Mouse (Mus musculus): ENCODE measurements around the gene Dazap2. TPM values are rescaled to one million over a fixed set of nuclear protein-coding genes. Genes with fewer than 3 reads are reported as not detected.

The Dazap2 gene
- polyA plus RNA-seq, 1 experiment from 2014 or later: 262 TPM

GRCm38 (mm10) chr15:100641226-100641810, 26.2 kb downstream of the Dazap2 start:
- no peak overlapping the region for H3K9ac ChIP-seq (replicated peaks; ENCODE audit: low read length)
- ATAC-seq (ENCODE audit: low FRiP score, low TSS enrichment): no peak
- H3K4me1 ChIP-seq (ENCODE audit: insufficient read depth, low read length): peaks cover 20% of the 10 kb centered on the region
- no peak overlapping the region for H3K4me2 ChIP-seq (replicated peaks; ENCODE audit: low read depth, low read length)
- 68% methylated on average over 13 of the region's 16 CpGs for WGBS
- H3K27ac ChIP-seq (ENCODE audit: low read length): no peak overlapping the region
- H3K27me3 ChIP-seq (ENCODE audit: insufficient read depth, low read length): peaks cover 2% of the 10 kb centered on the region; the same call in 1 of the 2 replicates
- no peaks in the 10 kb centered on the region for H3K9me3 ChIP-seq (ENCODE audit: low read length)
- H3K4me3 ChIP-seq (ENCODE audit: low read length): no peak overlapping the region
- H3K36me3 ChIP-seq (ENCODE audit: insufficient read depth, low read length): no peaks in the 10 kb centered on the region

- 65% methylated on average over 7 of the region's 7 CpGs for WGBS
- no peak for ATAC-seq (ENCODE audit: low FRiP score, low TSS enrichment)
- no peaks in the 10 kb centered on the region for H3K9me3 ChIP-seq (ENCODE audit: low read length)
Measured at GRCm38 (mm10) chr15:100642451-100642850, 27.3 kb downstream of the Dazap2 start.

GRCm38 (mm10) chr15:100646161-100646560, 31.0 kb downstream of the Dazap2 start:
- H3K4me1 ChIP-seq (ENCODE audit: insufficient read depth, low read length): peaks cover 5% of the 10 kb centered on the region; the same call in 1 of the 2 replicates
- ATAC-seq (ENCODE audit: low FRiP score, low TSS enrichment): no peak
- no peak overlapping the region for H3K9ac ChIP-seq (replicated peaks; ENCODE audit: low read length)
- no peak overlapping the region for H3K4me2 ChIP-seq (replicated peaks; ENCODE audit: low read depth, low read length)
- H3K9me3 ChIP-seq (ENCODE audit: low read length): no peaks in the 10 kb centered on the region
- H3K27ac ChIP-seq (ENCODE audit: low read length): no peak overlapping the region
- no peak overlapping the region for H3K4me3 ChIP-seq (ENCODE audit: low read length)
- H3K27me3 ChIP-seq (ENCODE audit: insufficient read depth, low read length): no peaks in the 10 kb centered on the region
- no peaks in the 10 kb centered on the region for H3K36me3 ChIP-seq (ENCODE audit: insufficient read depth, low read length)
- WGBS: 78% methylated on average over 6 of the region's 6 CpGs

More at GRCm38 (mm10) chr15:100642451-100642850, 27.3 kb downstream of the Dazap2 start:
- no peak overlapping the region for H3K4me3 ChIP-seq (ENCODE audit: low read length)
- H3K27ac ChIP-seq (ENCODE audit: low read length): no peak overlapping the region
- H3K9ac ChIP-seq (replicated peaks; ENCODE audit: low read length): no peak overlapping the region
- H3K27me3 ChIP-seq (ENCODE audit: insufficient read depth, low read length): no peaks in the 10 kb centered on the region
- H3K36me3 ChIP-seq (ENCODE audit: insufficient read depth, low read length): no peaks in the 10 kb centered on the region
- no peak overlapping the region for H3K4me2 ChIP-seq (replicated peaks; ENCODE audit: low read depth, low read length)
- peaks cover 14% of the 10 kb centered on the region for H3K4me1 ChIP-seq (ENCODE audit: insufficient read depth, low read length)

GRCm38 (mm10) chr15:100650111-100650510, 35.0 kb downstream of the Dazap2 start:
- H3K4me2 ChIP-seq (replicated peaks; ENCODE audit: low read depth, low read length): no peak overlapping the region
- H3K27me3 ChIP-seq (ENCODE audit: insufficient read depth, low read length): no peaks in the 10 kb centered on the region
- 85% methylated on average over 10 of the region's 10 CpGs for WGBS
- H3K9me3 ChIP-seq (ENCODE audit: low read length): no peaks in the 10 kb centered on the region
- no peaks in the 10 kb centered on the region for H3K36me3 ChIP-seq (ENCODE audit: insufficient read depth, low read length)
- no peak overlapping the region for H3K4me3 ChIP-seq (ENCODE audit: low read length)
- ATAC-seq (ENCODE audit: low FRiP score, low TSS enrichment): no peak
- peaks cover 2% of the 10 kb centered on the region; the same call in 1 of the 2 replicates for H3K4me1 ChIP-seq (ENCODE audit: insufficient read depth, low read length)
- H3K9ac ChIP-seq (replicated peaks; ENCODE audit: low read length): no peak overlapping the region
- no peak overlapping the region for H3K27ac ChIP-seq (ENCODE audit: low read length)

DNA sequence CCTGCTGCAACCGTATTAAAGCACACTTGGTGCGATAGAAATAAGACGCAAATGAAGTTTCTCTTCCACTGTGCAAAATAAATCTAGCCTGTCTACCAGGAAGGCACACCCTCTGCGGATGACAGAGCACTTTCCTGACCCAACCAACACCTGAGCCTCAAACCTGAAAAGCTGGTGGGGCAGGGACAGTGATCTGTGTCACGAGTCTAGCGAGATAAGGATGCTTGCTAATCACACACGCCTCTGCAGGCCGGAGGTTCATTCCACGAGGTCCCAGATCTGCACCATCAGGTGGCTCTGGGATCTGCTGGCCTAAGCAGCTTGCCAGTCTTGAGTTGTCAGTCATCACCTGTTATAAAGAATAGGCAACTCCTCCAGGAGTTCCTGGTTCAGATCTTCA, 36.5 kb downstream of the Dazap2 start:
- no peaks in the 10 kb centered on the region for H3K36me3 ChIP-seq (ENCODE audit: insufficient read depth, low read length)
- ATAC-seq (ENCODE audit: low FRiP score, low TSS enrichment): no peak
- H3K27ac ChIP-seq (ENCODE audit: low read length): no peak overlapping the region
- no peak overlapping the region for H3K9ac ChIP-seq (replicated peaks; ENCODE audit: low read length)
- no peak overlapping the region for H3K4me3 ChIP-seq (ENCODE audit: low read length)
- H3K27me3 ChIP-seq (ENCODE audit: insufficient read depth, low read length): no peaks in the 10 kb centered on the region
- no peak overlapping the region for H3K4me2 ChIP-seq (replicated peaks; ENCODE audit: low read depth, low read length)
- no peaks in the 10 kb centered on the region for H3K4me1 ChIP-seq (ENCODE audit: insufficient read depth, low read length)
- WGBS: 83% methylated on average over 9 of the region's 9 CpGs
- H3K9me3 ChIP-seq (ENCODE audit: low read length): no peaks in the 10 kb centered on the region

DNA sequence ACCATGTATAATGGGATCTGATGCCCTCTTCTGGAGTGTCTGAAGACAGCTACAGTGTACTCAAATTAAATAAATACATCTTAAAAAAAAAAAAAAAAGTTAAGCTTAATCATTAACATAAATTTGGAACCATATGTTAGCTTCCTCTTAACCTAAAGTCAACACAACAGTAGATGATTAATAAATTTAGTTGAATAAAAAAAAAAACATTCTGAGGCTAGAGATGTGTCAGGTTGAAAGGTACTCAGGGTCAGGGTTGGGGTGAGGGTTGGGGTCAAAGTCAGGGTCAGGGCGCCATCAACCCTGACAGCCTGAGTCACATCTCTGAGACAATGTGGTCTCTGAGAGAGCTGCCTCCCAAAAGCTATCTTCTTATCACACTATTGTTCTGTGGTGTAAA, 39.1 kb downstream of the Dazap2 start:
- Histone ChIP-seq H3K4me1 (ENCODE audit: insufficient read depth, low read length) (no peaks in the 10 kb centered on the region), H3K4me3 (ENCODE audit: low read length) (no peak overlapping the region), H3K36me3 (ENCODE audit: insufficient read depth, low read length) (no peaks in the 10 kb centered on the region), H3K9me3 (ENCODE audit: low read length) (no peaks in the 10 kb centered on the region), H3K9ac (replicated peaks; ENCODE audit: low read length) (no peak overlapping the region), H3K27me3 (ENCODE audit: insufficient read depth, low read length) (no peaks in the 10 kb centered on the region), H3K27ac (ENCODE audit: low read length) (no peak overlapping the region), H3K4me2 (replicated peaks; ENCODE audit: low read depth, low read length) (no peak overlapping the region)
- 79% methylated on average over 1 of the region's 1 CpGs for WGBS
- ATAC-seq (ENCODE audit: low FRiP score, low TSS enrichment): no peak

DNA sequence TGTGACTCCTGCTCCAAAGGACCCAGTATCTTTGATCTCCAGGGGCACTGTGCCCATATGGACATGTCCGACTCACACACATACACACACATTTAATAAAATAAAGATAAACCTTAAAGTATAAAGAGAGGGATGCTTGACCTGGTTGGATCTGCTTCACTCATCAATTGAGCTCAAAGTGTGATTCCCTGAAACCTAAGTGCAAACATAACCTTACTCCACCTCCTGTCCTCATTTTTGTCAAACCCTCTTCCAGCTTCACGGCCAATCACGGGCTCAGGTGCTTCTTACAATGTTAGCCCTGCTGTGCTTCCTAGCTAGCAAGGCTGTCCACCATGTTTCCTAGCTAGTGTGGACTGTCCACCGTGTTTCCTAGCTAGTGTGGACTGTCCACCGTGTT, 40.1 kb downstream of the Dazap2 start:
- no peaks in the 10 kb centered on the region for H3K4me1 ChIP-seq (ENCODE audit: insufficient read depth, low read length)
- no peak for ATAC-seq (ENCODE audit: low FRiP score, low TSS enrichment)
- no peak overlapping the region for H3K9ac ChIP-seq (replicated peaks; ENCODE audit: low read length)

DNA sequence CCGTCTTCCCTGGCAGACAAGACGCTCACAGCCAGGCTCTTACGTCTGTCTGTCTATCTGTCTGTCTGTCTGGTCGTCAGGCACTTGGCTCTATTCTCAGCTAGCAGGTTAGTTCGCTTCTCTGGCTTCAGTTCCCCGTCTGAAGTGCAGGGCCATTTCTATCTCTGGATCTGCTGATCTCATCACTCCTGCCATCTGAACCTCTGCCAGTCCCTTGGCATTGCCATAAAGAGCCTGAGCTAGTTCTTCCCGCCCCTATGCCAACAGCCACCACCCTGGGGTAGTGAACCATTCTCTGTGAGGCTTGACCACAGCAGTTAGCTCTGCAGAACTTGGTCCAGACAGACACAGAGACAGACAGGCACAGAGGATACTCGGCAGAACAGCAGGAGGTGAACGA, 45.2 kb downstream of the Dazap2 start:
- Histone ChIP-seq H3K9me3 (ENCODE audit: low read length) (no peaks in the 10 kb centered on the region), H3K27me3 (ENCODE audit: insufficient read depth, low read length) (no peaks in the 10 kb centered on the region), H3K36me3 (ENCODE audit: insufficient read depth, low read length) (no peaks in the 10 kb centered on the region), H3K27ac (ENCODE audit: low read length) (no peak overlapping the region), H3K4me3 (ENCODE audit: low read length) (no peak overlapping the region), H3K4me1 (ENCODE audit: insufficient read depth, low read length) (no peaks in the 10 kb centered on the region), H3K9ac (replicated peaks; ENCODE audit: low read length) (no peak overlapping the region), H3K4me2 (replicated peaks; ENCODE audit: low read depth, low read length) (no peak overlapping the region)
- WGBS: 89% methylated on average over 9 of the region's 9 CpGs
- ATAC-seq (ENCODE audit: low FRiP score, low TSS enrichment): no peak

More for the DNA sequence above, 40.1 kb downstream of the Dazap2 start:
- Histone ChIP-seq H3K27ac (ENCODE audit: low read length) (no peak overlapping the region), H3K4me3 (ENCODE audit: low read length) (no peak overlapping the region), H3K4me2 (replicated peaks; ENCODE audit: low read depth, low read length) (no peak overlapping the region), H3K27me3 (ENCODE audit: insufficient read depth, low read length) (no peaks in the 10 kb centered on the region), H3K36me3 (ENCODE audit: insufficient read depth, low read length) (no peaks in the 10 kb centered on the region), H3K9me3 (ENCODE audit: low read length) (no peaks in the 10 kb centered on the region)
- 85% methylated on average over 5 of the region's 5 CpGs for WGBS

- H3K27ac ChIP-seq (ENCODE audit: low read length): no peak overlapping the region
- 0 out of 2 replicates have a peak, but pooled peaks cover 2% of the 10 kb centered on the region for H3K4me1 ChIP-seq (ENCODE audit: insufficient read depth, low read length)
- H3K27me3 ChIP-seq (ENCODE audit: insufficient read depth, low read length): no peaks in the 10 kb centered on the region
- H3K4me2 ChIP-seq (replicated peaks; ENCODE audit: low read depth, low read length): no peak overlapping the region
- no peak overlapping the region for H3K9ac ChIP-seq (replicated peaks; ENCODE audit: low read length)
- H3K36me3 ChIP-seq (ENCODE audit: insufficient read depth, low read length): no peaks in the 10 kb centered on the region
- H3K9me3 ChIP-seq (ENCODE audit: low read length): no peaks in the 10 kb centered on the region
- 92% methylated on average over 5 of the region's 5 CpGs for WGBS
- no peak overlapping the region for H3K4me3 ChIP-seq (ENCODE audit: low read length)
- ATAC-seq (ENCODE audit: low FRiP score, low TSS enrichment): no peak
Measured at GRCm38 (mm10) chr15:100660805-100661204, 45.7 kb downstream of the Dazap2 start.

GRCm38 (mm10) chr15:100664813-100665274, 49.7 kb downstream of the Dazap2 start:
- no peak overlapping the region for H3K27ac ChIP-seq (ENCODE audit: low read length)
- no peaks in the 10 kb centered on the region for H3K36me3 ChIP-seq (ENCODE audit: insufficient read depth, low read length)
- no peak overlapping the region for H3K4me2 ChIP-seq (replicated peaks; ENCODE audit: low read depth, low read length)
- H3K27me3 ChIP-seq (ENCODE audit: insufficient read depth, low read length): no peaks in the 10 kb centered on the region
- peaks cover 15% of the 10 kb centered on the region for H3K4me1 ChIP-seq (ENCODE audit: insufficient read depth, low read length)
- H3K9me3 ChIP-seq (ENCODE audit: low read length): no peaks in the 10 kb centered on the region
- WGBS: 74% methylated on average over 9 of the region's 9 CpGs
- no peak overlapping the region for H3K9ac ChIP-seq (replicated peaks; ENCODE audit: low read length)
- ATAC-seq (ENCODE audit: low FRiP score, low TSS enrichment): no peak
- no peak overlapping the region for H3K4me3 ChIP-seq (ENCODE audit: low read length)
